Mouse (Mus musculus) spleen, postnatal 14 days (tissue): ENCODE data around the gene Urb2.

ENCODE experiments used
- DNase-seq, 2 experiments: peaks; one replicate each; pipeline ENCODE4 v3.0.0; 2021 to 2022; ENCODE audit warnings: low spot score in 2 of 2

The Urb2 gene

GRCm38 (mm10) chr8:124077998-124078397 is 56.7 kb downstream of the Urb2 start:
- DNase-seq: peak in 1 of 2 experiments; percentile 9

- no peak for DNase-seq
Observed at GRCm38 (mm10) chr8:124078969-124079368, 57.7 kb downstream of the Urb2 start.

GRCm38 (mm10) chr8:124080467-124081326 is 59.4 kb downstream of the Urb2 start:
- no peak for DNase-seq

- no peak for DNase-seq
Observed at GRCm38 (mm10) chr8:124082616-124083015, 61.3 kb downstream of the Urb2 start.

GRCm38 (mm10) chr8:124083611-124084010 is 62.3 kb downstream of the Urb2 start:
- no peak for DNase-seq

- DNase-seq: no peak
Observed at GRCm38 (mm10) chr8:124085668-124086067, 64.4 kb downstream of the Urb2 start.

GRCm38 (mm10) chr8:124088092-124088613 is 66.8 kb downstream of the Urb2 start:
- no peak for DNase-seq

GRCm38 (mm10) chr8:124089016-124089415 is 67.7 kb downstream of the Urb2 start:
- no peak for DNase-seq

GRCm38 (mm10) chr8:124090473-124090872 is 69.2 kb downstream of the Urb2 start:
- DNase-seq: no peak
